Mouse (Mus musculus): ENCODE measurements around the gene Slc16a10. TPM values are rescaled to one million over a fixed set of nuclear protein-coding genes. Genes with fewer than 3 reads are reported as not detected.

Gene Slc16a10
- polyA plus RNA-seq, 1 experiment from 2014 or later = 3.3 TPM

DNA sequence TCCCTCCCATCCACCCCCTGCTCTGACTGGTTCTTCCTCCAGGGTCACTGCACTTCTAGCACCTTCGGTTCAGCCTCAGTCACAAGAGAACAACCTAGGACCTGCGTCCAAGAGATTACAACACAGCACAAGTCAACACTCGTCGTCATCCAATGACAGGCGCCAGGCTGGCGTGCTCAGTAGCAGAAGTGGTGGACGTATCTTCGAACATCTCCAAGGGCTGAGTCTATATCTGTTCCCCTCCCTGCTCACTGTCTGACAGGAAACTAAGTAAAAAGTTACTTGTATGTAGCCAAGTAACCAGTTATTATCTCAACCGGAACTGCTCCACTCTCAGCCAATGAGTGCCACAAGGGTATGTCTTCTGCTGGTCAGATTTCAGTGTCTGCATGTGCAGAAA, 16.9 kb downstream of the Slc16a10 start:
- no peak for ATAC-seq (replicated peaks)
- H3K27me3 ChIP-seq = no peaks in the 10 kb centered on the region
- WGBS = 89% methylated on average over 9 of the region's 9 CpGs

DNA sequence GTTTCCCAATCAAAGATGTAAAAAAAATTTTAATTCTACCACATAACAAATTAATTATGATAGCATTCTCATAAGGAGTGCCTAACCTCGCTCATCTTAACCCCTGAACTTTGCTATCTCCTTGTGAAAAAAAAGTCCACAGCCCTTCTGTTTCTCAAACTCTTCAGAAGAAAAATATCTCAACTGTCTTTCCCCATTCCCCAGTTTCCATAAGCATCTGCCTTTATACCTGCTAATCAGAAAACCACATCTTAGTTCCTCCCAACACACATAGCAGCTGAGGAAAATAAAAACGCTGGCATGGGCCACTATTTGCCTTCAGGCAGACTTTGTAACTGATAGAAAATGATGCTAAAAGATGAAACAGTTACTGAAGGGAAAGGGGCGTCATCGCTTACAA, 17.5 kb downstream of the Slc16a10 start:
- Histone ChIP-seq H3K36me3 (no peaks in the 10 kb centered on the region), H3K4me1 (no peaks in the 10 kb centered on the region), H3K4me3 (no peak overlapping the region), H3K9ac (replicated peaks) (no peak overlapping the region), H3K27me3 (no peaks in the 10 kb centered on the region), H3K9me3 (no peaks in the 10 kb centered on the region), H3K4me2 (replicated peaks) (no peak overlapping the region), H3K27ac (replicated peaks) (no peak overlapping the region)
- 86% methylated on average over 4 of the region's 4 CpGs for WGBS
- ATAC-seq (replicated peaks) = no peak

More for the DNA sequence above, 16.9 kb downstream of the Slc16a10 start:
- H3K27ac ChIP-seq (replicated peaks) = no peak overlapping the region
- H3K36me3 ChIP-seq = no peaks in the 10 kb centered on the region
- no peaks in the 10 kb centered on the region for H3K4me1 ChIP-seq
- no peak overlapping the region for H3K4me2 ChIP-seq (replicated peaks)
- H3K9me3 ChIP-seq = no peaks in the 10 kb centered on the region
- no peak overlapping the region for H3K9ac ChIP-seq (replicated peaks)
- no peak overlapping the region for H3K4me3 ChIP-seq

DNA sequence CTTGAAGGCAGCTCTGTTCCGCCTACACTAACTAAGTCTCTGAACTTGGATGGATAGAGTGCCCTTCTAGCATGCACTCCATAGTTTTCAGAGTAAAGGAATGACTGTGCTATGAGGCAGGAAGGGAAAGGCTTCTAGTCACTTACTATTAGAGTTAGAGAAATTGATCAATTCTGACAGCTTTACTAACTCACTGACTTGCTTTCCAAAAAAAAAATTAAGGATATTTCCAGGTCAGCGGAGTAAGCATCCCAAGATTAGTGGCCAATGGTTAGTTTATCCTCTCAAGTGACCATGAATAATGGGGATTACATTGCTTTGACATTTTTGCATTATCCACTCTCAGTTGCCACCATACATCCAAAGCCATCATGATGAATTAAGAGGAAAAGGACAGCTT, 18.0 kb downstream of the Slc16a10 start:
- Histone ChIP-seq H3K9ac (replicated peaks) (no peak overlapping the region), H3K9me3 (no peaks in the 10 kb centered on the region), H3K4me3 (no peak overlapping the region), H3K36me3 (no peaks in the 10 kb centered on the region), H3K27ac (replicated peaks) (no peak overlapping the region), H3K4me2 (replicated peaks) (no peak overlapping the region), H3K27me3 (no peaks in the 10 kb centered on the region), H3K4me1 (no peaks in the 10 kb centered on the region)
- no peak for ATAC-seq (replicated peaks)
- 70% methylated on average over 2 of the region's 2 CpGs for WGBS

DNA sequence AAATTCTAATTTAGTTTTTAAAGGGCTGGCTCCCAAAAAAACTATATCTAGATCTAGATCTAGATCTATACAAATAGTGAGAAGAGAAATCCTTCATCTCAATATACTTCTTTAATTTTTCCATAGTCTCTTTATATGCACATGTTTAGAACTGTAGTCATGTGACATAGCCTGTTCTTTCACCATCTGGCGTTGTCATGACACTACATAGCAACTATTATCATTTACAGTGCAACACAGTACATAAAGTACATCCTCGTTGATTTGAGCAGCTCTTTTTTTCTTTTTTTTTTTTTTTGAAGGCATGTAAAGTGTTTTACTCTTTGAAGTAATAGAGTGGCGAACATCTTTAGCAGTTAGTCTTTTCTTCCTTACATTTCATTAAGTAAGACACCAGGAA, 22.6 kb downstream of the Slc16a10 start:
- Histone ChIP-seq H3K9me3 (no peaks in the 10 kb centered on the region), H3K27me3 (no peaks in the 10 kb centered on the region), H3K36me3 (no peaks in the 10 kb centered on the region), H3K27ac (replicated peaks) (no peak overlapping the region), H3K4me3 (no peak overlapping the region), H3K4me1 (no peaks in the 10 kb centered on the region), H3K9ac (replicated peaks) (no peak overlapping the region), H3K4me2 (replicated peaks) (no peak overlapping the region)
- no peak for ATAC-seq (replicated peaks)
- 67% methylated on average over 3 of the region's 3 CpGs for WGBS

DNA sequence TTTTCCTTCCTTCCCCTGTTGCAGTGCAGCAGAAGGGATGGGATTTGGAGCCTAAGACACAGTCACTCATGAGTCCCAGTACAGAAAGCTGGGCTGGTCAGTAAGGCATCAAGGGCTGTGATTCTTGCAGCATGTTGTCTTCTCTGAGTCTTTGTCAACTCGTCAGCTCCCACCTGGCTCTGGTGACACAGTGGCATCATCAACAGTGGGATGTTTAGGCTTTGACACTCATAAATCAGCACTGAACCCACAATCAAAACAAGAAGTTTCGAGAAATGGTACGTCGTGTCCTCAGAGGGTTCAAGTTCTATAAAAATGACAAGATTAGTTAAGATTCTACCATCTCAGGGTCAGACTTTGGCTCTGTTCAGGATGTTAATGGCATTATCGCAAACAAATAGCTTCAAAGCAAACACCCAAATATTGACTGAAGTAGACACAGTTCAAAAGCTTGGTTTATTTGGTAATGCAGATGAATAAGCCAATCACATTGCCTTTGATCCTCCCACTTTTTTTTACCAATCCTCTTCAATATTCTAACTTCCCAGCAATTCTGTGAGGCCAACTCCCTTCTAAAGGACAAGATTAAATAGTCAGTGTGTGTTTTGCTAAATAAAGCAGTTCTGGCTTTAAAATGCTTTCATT, 23.2 kb downstream of the Slc16a10 start:
- no peak for ATAC-seq (replicated peaks)
- Histone ChIP-seq H3K36me3 (no peaks in the 10 kb centered on the region), H3K27ac (replicated peaks) (no peak overlapping the region), H3K4me2 (replicated peaks) (no peak overlapping the region), H3K9ac (replicated peaks) (no peak overlapping the region), H3K27me3 (no peaks in the 10 kb centered on the region), H3K4me1 (no peaks in the 10 kb centered on the region), H3K9me3 (no peaks in the 10 kb centered on the region), H3K4me3 (no peak overlapping the region)
- WGBS = 95% methylated on average over 5 of the region's 5 CpGs

DNA sequence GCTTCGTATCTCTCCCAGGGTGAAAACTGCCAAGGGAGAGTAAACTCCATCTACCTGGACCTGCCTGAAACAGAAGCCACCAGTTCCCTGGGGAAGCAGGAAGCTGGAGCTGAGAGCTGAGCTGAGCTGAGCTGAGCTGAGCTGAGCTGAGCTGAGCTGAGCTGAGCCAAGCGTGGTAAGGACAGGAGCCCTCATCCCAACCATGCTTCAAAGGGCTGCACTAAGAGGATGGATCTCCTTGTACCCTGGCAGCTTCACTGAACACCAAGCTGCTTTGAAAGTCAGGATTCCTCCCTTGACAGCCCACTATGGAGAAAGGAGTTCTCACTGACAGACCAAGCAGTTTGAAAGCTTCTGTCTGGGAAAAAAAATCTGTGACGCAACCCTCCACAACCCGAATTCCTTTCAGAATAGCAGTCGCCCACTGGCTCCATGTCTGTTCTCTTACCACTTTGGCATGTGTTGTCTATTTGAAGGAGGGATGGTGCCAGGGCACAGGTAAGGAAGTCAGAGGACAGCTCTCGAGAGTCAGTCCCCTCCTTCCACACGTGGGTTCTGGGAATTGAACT, 28.5 kb downstream of the Slc16a10 start:
- no peak for ATAC-seq (replicated peaks)

DNA sequence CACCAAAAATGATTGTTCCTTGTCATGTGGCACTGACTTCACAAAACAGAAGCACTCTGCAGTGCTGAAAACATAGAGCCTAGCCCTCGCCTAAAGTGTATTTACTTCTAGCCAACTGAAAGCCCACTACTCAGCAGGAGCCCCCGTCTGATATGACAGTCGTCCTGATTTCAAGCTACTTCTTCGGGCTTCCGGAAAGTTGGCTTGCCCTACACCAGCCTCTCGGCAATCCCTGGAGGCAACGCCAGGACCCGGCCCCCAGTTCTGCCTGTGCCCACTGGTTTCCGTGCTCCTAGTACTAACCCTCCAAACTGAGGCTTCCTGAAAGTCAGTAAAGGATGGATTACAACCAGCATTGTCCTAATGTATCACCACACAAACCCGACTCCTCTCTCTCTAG, 29.8 kb downstream of the Slc16a10 start:
- Histone ChIP-seq H3K4me1 (no peaks in the 10 kb centered on the region), H3K4me2 (replicated peaks) (no peak overlapping the region), H3K36me3 (no peaks in the 10 kb centered on the region), H3K9ac (replicated peaks) (no peak overlapping the region), H3K27me3 (no peaks in the 10 kb centered on the region), H3K4me3 (no peak overlapping the region), H3K27ac (replicated peaks) (no peak overlapping the region), H3K9me3 (no peaks in the 10 kb centered on the region)
- WGBS = 90% methylated on average over 10 of the region's 10 CpGs
- ATAC-seq (replicated peaks) = no peak

More for the DNA sequence above, 28.5 kb downstream of the Slc16a10 start:
- Histone ChIP-seq H3K27ac (replicated peaks) (no peak overlapping the region), H3K4me2 (replicated peaks) (no peak overlapping the region), H3K36me3 (no peaks in the 10 kb centered on the region), H3K9me3 (no peaks in the 10 kb centered on the region), H3K4me3 (no peak overlapping the region), H3K9ac (replicated peaks) (no peak overlapping the region), H3K27me3 (no peaks in the 10 kb centered on the region), H3K4me1 (no peaks in the 10 kb centered on the region)
- WGBS = 89% methylated on average over 7 of the region's 7 CpGs

DNA sequence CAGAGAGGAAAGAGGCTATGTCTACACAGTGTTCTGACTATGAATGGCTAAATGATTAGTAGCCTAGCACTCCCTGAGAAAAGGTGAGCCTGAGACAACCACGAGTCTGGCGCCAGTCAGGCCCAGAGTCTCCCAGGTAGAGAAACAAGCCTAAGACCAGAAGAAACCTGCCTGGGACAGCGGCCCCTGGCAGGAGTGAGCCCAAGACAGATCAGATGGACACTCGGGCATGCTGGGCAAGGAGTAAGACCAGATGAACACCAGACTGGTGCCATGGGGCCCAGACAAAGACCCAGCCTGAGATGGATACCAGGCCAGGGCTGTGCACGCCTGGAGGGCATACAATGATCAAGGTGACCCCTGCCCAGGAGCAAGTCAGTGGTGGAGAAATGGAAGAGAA, 32.5 kb downstream of the Slc16a10 start:
- Histone ChIP-seq H3K4me1 (no peaks in the 10 kb centered on the region), H3K9me3 (no peaks in the 10 kb centered on the region), H3K27ac (replicated peaks) (no peak overlapping the region), H3K4me2 (replicated peaks) (no peak overlapping the region), H3K27me3 (no peaks in the 10 kb centered on the region), H3K36me3 (no peaks in the 10 kb centered on the region), H3K4me3 (no peak overlapping the region), H3K9ac (replicated peaks) (no peak overlapping the region)
- 84% methylated on average over 5 of the region's 5 CpGs for WGBS
- no peak for ATAC-seq (replicated peaks)

DNA sequence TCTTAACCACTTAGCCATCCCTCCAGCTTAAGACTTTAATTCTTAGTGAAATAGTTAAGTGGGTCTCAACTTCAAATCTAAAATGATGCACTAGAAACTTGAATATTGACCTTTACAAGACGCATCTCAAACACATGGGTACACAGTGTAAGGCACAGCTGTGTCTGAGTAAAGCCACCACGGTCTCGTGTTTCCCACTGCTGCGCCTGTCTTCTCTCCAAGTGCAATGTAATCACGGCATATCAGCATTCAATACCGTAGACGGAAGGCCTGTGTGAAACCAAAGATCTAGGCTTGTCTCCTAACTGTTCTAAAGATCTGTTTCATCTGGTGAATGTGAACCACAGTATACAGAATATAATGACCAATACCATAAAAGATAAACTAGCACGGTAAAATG, 33.1 kb downstream of the Slc16a10 start:
- Histone ChIP-seq H3K4me1 (no peaks in the 10 kb centered on the region), H3K9me3 (no peaks in the 10 kb centered on the region), H3K36me3 (no peaks in the 10 kb centered on the region), H3K4me2 (replicated peaks) (no peak overlapping the region), H3K27me3 (no peaks in the 10 kb centered on the region), H3K9ac (replicated peaks) (no peak overlapping the region), H3K27ac (replicated peaks) (no peak overlapping the region), H3K4me3 (no peak overlapping the region)
- WGBS = 92% methylated on average over 8 of the region's 8 CpGs
- ATAC-seq (replicated peaks) = no peak

DNA sequence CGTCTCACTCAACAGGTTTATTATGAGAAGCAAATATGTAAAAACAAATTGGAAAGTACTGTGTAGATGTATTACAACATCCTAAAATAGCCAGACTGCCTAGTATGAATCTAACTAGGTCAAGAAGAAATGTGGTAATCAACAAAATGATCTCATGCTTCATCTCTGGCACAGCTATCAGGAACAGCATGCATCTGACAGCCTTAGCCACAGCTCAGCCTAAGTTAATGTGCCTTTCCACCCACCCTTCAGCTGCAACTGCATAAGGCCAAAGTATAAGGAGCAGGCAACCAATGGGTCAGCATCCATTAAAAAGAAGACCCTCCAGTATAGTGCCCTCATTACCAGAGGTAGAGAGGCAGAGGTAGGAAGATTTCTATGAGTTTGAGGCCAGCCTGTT, 34.1 kb downstream of the Slc16a10 start:
- no peaks in the 10 kb centered on the region for H3K36me3 ChIP-seq
- 90% methylated on average over 1 of the region's 1 CpGs for WGBS
- no peak overlapping the region for H3K9ac ChIP-seq (replicated peaks)
- H3K4me1 ChIP-seq = no peaks in the 10 kb centered on the region
- H3K4me2 ChIP-seq (replicated peaks) = no peak overlapping the region
- no peak overlapping the region for H3K27ac ChIP-seq (replicated peaks)
- ATAC-seq (replicated peaks) = no peak
- H3K9me3 ChIP-seq = no peaks in the 10 kb centered on the region
- H3K4me3 ChIP-seq = no peak overlapping the region
- no peaks in the 10 kb centered on the region for H3K27me3 ChIP-seq

DNA sequence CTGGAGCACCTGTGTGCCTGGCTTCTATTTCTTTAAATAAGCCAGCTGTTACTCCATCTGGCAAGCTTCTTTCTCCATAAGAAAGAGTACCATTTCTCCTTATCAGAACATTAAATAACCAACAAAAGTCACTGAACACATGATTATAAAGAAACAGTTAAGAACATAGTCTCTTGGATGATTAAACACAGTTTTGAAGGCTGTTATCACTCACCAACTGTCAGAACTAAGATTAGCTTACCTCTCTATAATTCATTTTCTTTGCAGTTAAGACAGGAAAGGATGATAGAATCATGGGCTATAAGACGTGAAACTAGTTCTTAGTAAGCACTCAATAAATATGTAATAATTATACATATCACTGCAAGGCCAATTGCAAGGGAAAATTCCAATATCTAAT, 36.9 kb downstream of the Slc16a10 start:
- H3K9ac ChIP-seq (replicated peaks) = no peak overlapping the region
- WGBS = 88% methylated on average over 1 of the region's 1 CpGs

DNA sequence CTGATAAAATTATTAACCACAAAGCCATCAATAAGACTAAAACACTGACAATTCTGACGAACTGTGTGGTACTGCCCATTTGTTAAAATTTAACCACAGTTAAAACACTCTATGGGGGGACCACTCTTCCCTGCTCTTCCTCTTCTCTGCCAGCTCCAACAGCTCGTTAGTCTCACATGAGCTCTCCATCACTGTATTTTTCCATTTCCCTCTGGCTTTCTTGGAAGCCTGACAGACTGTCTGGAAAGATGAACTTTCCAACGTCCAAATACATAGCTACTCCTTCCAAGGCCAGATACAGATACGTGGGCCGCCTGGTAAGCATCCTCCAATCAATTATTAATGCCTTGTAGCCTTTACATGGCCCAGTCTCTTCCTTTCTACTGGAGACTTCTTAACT, 38.3 kb downstream of the Slc16a10 start:
- ATAC-seq (replicated peaks) = no peak
- Histone ChIP-seq H3K27ac (replicated peaks) (no peak overlapping the region), H3K4me3 (no peak overlapping the region), H3K4me1 (no peaks in the 10 kb centered on the region), H3K27me3 (no peaks in the 10 kb centered on the region), H3K4me2 (replicated peaks) (no peak overlapping the region), H3K36me3 (no peaks in the 10 kb centered on the region), H3K9ac (replicated peaks) (no peak overlapping the region), H3K9me3 (no peaks in the 10 kb centered on the region)
- 59% methylated on average over 5 of the region's 5 CpGs for WGBS

More for the DNA sequence above, 36.9 kb downstream of the Slc16a10 start:
- Histone ChIP-seq H3K4me3 (no peak overlapping the region), H3K27ac (replicated peaks) (no peak overlapping the region), H3K4me2 (replicated peaks) (no peak overlapping the region), H3K27me3 (no peaks in the 10 kb centered on the region), H3K4me1 (no peaks in the 10 kb centered on the region), H3K36me3 (no peaks in the 10 kb centered on the region), H3K9me3 (no peaks in the 10 kb centered on the region)
- ATAC-seq (replicated peaks) = no peak

DNA sequence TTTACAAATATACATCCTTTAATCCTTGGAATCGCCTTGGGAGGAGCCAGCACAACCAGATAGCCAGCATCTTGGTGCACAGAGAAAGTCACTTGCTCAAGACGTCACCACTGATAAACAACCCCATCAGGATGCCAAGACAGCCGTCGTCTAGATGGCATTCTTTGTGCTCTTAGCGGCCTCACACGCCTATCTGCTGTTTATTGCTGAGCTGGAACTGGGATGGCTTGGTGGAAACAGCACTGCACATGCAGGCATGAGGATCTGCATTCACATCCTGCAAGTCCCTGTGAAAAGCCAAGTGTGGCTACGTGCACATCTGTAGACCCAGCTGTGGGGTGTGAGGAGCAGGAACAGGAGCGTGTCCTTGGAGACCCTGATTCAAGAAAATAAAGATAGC, 39.1 kb downstream of the Slc16a10 start:
- H3K4me2 ChIP-seq (replicated peaks) = no peak overlapping the region
- H3K27ac ChIP-seq (replicated peaks) = no peak overlapping the region
- no peak overlapping the region for H3K9ac ChIP-seq (replicated peaks)
- H3K4me3 ChIP-seq = no peak overlapping the region
- H3K4me1 ChIP-seq = no peaks in the 10 kb centered on the region
- WGBS = 66% methylated on average over 8 of the region's 8 CpGs
- no peaks in the 10 kb centered on the region for H3K36me3 ChIP-seq
- no peaks in the 10 kb centered on the region for H3K9me3 ChIP-seq
- ATAC-seq (replicated peaks) = no peak
- no peaks in the 10 kb centered on the region for H3K27me3 ChIP-seq

All from forebrain, embryonic 15.5 days (tissue).